Mouse (Mus musculus) left cerebral cortex, adult 18-20 months (tissue): Measurements from ENCODE around the gene Olfr1174-ps. TPM values are rescaled to one million over a fixed set of nuclear protein-coding genes. Genes with fewer than 3 reads are reported as not detected.

ENCODE experiments used
- DNase-seq, 2 experiments: peaks; one replicate each; pipeline ENCODE4 v3.0.0; 2021 to 2022; ENCODE audit warnings: low spot score in 2 of 2, mixed read lengths in 1 of 2
- long read RNA-seq, 2 experiments: library from polyadenylated mRNA; stranded (forward); transcript quantifications; one replicate each; pipeline ENCODE4 v2.0.0; 2021
- total RNA-seq, 2 experiments: library from RNA; stranded (reverse); gene quantifications; 2 replicates each; pipeline ENCODE4 v1.2.3; 2021

Olfr1174-ps gene
- not detected for total RNA-seq
- long read RNA-seq, experiment 1 = 0 reads
- long read RNA-seq, experiment 2 = 0 reads

DNA sequence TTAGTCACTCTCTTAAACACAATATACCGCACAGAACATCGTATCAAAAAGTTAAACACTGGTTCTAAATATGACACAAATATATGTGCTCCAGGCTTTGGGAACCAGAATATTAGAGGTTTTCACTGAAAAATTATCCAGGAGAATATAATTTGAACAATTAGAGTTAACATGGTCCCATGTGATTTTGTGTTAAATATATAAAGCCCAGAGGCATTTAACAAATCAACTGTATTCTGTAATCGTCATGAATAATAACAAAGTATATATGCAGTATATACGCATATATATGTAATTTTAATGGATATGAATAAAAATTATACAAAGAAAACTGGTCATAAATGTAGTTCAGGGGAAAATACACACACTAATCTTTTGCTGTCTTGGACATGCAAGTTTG lies at the start of gene Olfr1174-ps:
Gene Olfr1174-ps, minus strand, starts transcription at position 101 of the 400 bp plus-strand sequence.
- DNase-seq = no peak

GRCm38 (mm10) chr2:88356304-88356703 lies 41.4 kb upstream of the Olfr1174-ps start:
- DNase-seq = no peak

- no peak for DNase-seq
These were observed 31.5 kb upstream of the Olfr1174-ps start, which contains the start of gene Olfr1177-ps for GRCm38 (mm10) chr2:88346392-88346791. Gene Olfr1177-ps, minus strand, starts transcription at chr2:88346492.

DNA sequence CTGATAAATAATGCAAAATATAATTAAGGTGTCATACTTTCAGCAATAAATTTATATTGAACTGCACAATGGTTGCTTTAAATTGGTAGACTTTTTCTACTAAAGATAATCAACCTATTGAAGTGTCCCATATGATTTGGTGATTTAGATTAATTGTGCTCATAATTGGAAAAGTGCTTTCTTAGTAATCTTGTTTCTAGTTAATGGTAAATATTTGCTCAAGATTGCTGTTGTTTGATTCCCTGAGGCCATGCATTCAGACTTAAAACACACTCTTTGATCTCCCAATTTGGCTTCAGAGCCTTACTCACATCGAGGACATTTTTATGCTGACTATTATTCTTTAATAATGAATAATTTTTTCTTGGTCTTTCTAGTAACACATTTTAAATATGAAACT lies 21.5 kb upstream of the Olfr1174-ps start, which contains the start of gene Olfr1176:
Gene Olfr1176, plus strand, starts transcription at position 301 of the 400 bp plus-strand sequence.
- DNase-seq = no peak

DNA sequence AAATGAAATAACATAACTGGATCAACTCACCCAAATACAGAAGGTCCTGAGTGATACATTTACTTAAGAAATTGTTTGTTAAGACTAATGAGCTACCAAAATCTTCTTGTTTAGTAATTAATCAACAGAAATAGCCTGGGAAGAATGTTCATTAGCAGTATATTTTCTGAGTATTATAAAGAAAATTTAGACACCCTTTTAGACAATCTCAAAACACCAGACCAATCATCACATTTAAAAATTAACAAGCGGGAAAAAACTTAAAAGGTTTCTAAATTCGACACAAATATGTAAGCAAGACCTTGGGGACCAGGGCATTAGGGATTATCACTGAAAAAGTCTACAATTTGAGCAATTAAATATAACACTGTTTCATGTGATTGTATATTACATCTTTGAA lies 12.2 kb upstream of the Olfr1174-ps start, which contains the start of gene Olfr1175-ps:
Gene Olfr1175-ps, minus strand, starts transcription at position 101 of the 400 bp plus-strand sequence.
- no peak for DNase-seq

DNA sequence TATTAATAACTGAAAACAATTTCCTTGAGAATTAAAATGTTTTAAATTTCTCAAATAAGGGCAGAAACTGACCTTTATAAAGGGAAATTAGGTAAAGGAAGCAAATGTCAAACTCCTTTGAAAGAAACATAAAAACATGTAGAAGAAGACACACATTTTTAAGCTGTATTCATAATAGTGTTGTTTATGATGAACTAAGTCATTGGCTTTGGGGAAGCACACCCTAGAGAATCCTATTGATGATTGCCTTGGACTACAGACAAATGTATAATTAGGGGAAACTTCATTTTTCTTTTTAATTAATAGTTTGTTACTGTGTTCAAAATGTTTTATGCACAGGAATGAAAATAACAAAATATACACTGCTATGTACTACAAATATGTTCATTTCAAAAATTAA lies 35.2 kb downstream of the Olfr1174-ps start, which contains the start of gene Olfr1173:
Gene Olfr1173, minus strand, starts transcription at position 101 of the 400 bp plus-strand sequence.
- DNase-seq = no peak

Other genes starting within 250 kb of the Olfr1174-ps start
- gene Olfr1163, start 243.3 kb downstream of the Olfr1174-ps start, total RNA-seq = not detected
- not detected for gene Olfr1164, start 221.2 kb downstream of the Olfr1174-ps start, total RNA-seq
- not detected for gene Olfr1166, start 186.9 kb downstream of the Olfr1174-ps start, total RNA-seq
- not detected for gene Olfr1167, start 159.9 kb downstream of the Olfr1174-ps start, total RNA-seq
- gene Olfr1168, start 133.3 kb downstream of the Olfr1174-ps start, total RNA-seq = not detected
- gene Olfr1170, start 86.8 kb downstream of the Olfr1174-ps start, total RNA-seq = not detected
- not detected for gene Olfr1173, start 35.3 kb downstream of the Olfr1174-ps start, total RNA-seq
- not detected for gene Olfr1175-ps, start 12.1 kb upstream of the Olfr1174-ps start, total RNA-seq
- gene Olfr1176, start 21.6 kb upstream of the Olfr1174-ps start, total RNA-seq = not detected
- gene Olfr1177-ps, start 31.4 kb upstream of the Olfr1174-ps start, total RNA-seq = not detected
- not detected for gene Olfr1178, start 71.9 kb upstream of the Olfr1174-ps start, total RNA-seq
- not detected for gene Olfr1179, start 91.3 kb upstream of the Olfr1174-ps start, total RNA-seq
- not detected for gene Olfr1180, start 104.0 kb upstream of the Olfr1174-ps start, total RNA-seq
- not detected for gene Olfr1181, start 111.0 kb upstream of the Olfr1174-ps start, total RNA-seq
- gene Gm13757, start 134.0 kb upstream of the Olfr1174-ps start, total RNA-seq = not detected
- not detected for gene Olfr1183, start 139.7 kb upstream of the Olfr1174-ps start, total RNA-seq
- gene Olfr1184, start 168.5 kb upstream of the Olfr1174-ps start, total RNA-seq = not detected
- not detected for gene Olfr1185-ps1, start 178.2 kb upstream of the Olfr1174-ps start, total RNA-seq
- gene Olfr1186, start 203.4 kb upstream of the Olfr1174-ps start, total RNA-seq = not detected
- gene Olfr1188, start 241.8 kb upstream of the Olfr1174-ps start, total RNA-seq = not detected